Mouse (Mus musculus) monocyte, adult 5-6 weeks (primary cell): ENCODE data around the gene Rfx1. TPM values are rescaled to one million over a fixed set of nuclear protein-coding genes. Genes with fewer than 3 reads are reported as not detected.

Experiments
- ATAC-seq: fragments of 153-309, 156-312 bp; replicated peaks from 2 replicates; pipeline ENCODE4 v1.8.0; 2017; ENCODE audit warnings: mild to moderate bottlenecking; ENCODE audit not compliant: low TSS enrichment, insufficient number of reproducible peaks, severe bottlenecking, poor library complexity, low FRiP score
- total RNA-seq: library from RNA; stranded (forward); fragments of 200-1000, 200-491, 200-594 nt; gene quantifications from 3 replicates; pipeline ENCODE4 v1.2.3, GENCODE M21; 2017

Rfx1 gene
- total RNA-seq, 1 experiment from 2014 or later = 8.4 TPM

- ATAC-seq = no peak
These were observed 60.1 kb downstream of the Rfx1 start for GRCm38 (mm10) chr8:84126742-84127141.

- ATAC-seq = no peak; the same call in 1 of the 2 replicates
These were observed 60.7 kb downstream of the Rfx1 start for GRCm38 (mm10) chr8:84127202-84127901.

GRCm38 (mm10) chr8:84128277-84128676 is 61.6 kb downstream of the Rfx1 start:
- no peak for ATAC-seq

GRCm38 (mm10) chr8:84130806-84131205 is 64.2 kb downstream of the Rfx1 start:
- no peak for ATAC-seq

GRCm38 (mm10) chr8:84132225-84132624 is 65.6 kb downstream of the Rfx1 start:
- no peak for ATAC-seq

- ATAC-seq = no peak
These were observed 71.2 kb downstream of the Rfx1 start for GRCm38 (mm10) chr8:84137848-84138247.

GRCm38 (mm10) chr8:84140838-84141237 is 74.2 kb downstream of the Rfx1 start:
- ATAC-seq = no peak

- no peak for ATAC-seq
These were observed 78.1 kb downstream of the Rfx1 start for GRCm38 (mm10) chr8:84144636-84145245.

Other genes starting within 250 kb of the Rfx1 start
- gene Adgrl1, start 166.7 kb upstream of the Rfx1 start, total RNA-seq = 0.53 to 4.7 TPM (median 1.5 TPM) in 3 replicates
- 0.10 to 0.58 TPM in 2 of 3 replicates, not detected in the other for gene Gm10644, start 111.6 kb upstream of the Rfx1 start, total RNA-seq
- gene Asf1b, start 111.3 kb upstream of the Rfx1 start, total RNA-seq = 3.5 to 4.9 TPM (median 3.6 TPM) in 3 replicates
- 14.5 to 24.5 TPM (median 18.8 TPM) in 3 replicates for gene Prkaca, start 93.8 kb upstream of the Rfx1 start, total RNA-seq
- gene Samd1, start 69.2 kb upstream of the Rfx1 start, total RNA-seq = 26.3 to 44.6 TPM (median 35.4 TPM) in 3 replicates
- gene 1700067K01Rik, start 65.3 kb upstream of the Rfx1 start, total RNA-seq = not detected in 3 replicates
- gene 2210011C24Rik, start 54.7 kb upstream of the Rfx1 start, total RNA-seq = not detected in 3 replicates
- gene Palm3, start 45.4 kb upstream of the Rfx1 start, total RNA-seq = 0.19 to 0.95 TPM in 2 of 3 replicates, not detected in the other
- 7.4 to 27.0 TPM (median 8.4 TPM) in 3 replicates for gene Il27ra, start 24.2 kb upstream of the Rfx1 start, total RNA-seq
- not detected in 3 replicates for gene Rln3, start 21.8 kb upstream of the Rfx1 start, total RNA-seq
- gene Gm10643, start 1.7 kb upstream of the Rfx1 start, total RNA-seq = 2.4 to 3.7 TPM (median 2.6 TPM) in 3 replicates
- gene Dcaf15, start 37.9 kb downstream of the Rfx1 start, total RNA-seq = 19.0 to 27.3 TPM (median 24.0 TPM) in 3 replicates
- 0.11 to 0.87 TPM (median 0.57 TPM) in 3 replicates for gene Podnl1, start 59.2 kb downstream of the Rfx1 start, total RNA-seq
- 8.7 to 18.5 TPM (median 16.1 TPM) in 3 replicates for gene Cc2d1a, start 81.1 kb downstream of the Rfx1 start, total RNA-seq
- 1.8 to 2.1 TPM in 2 of 3 replicates, not detected in the other for gene 4930432K21Rik, start 81.2 kb downstream of the Rfx1 start, total RNA-seq
- not detected in 3 replicates for gene Nanos3, start 118.4 kb downstream of the Rfx1 start, total RNA-seq
- 11.8 to 12.1 TPM (median 11.9 TPM) in 3 replicates for gene Zswim4, start 170.2 kb downstream of the Rfx1 start, total RNA-seq
- gene D8Ertd738e, start 182.9 kb downstream of the Rfx1 start, total RNA-seq = 106 to 180 TPM (median 151 TPM) in 3 replicates
- gene Mri1, start 190.5 kb downstream of the Rfx1 start, total RNA-seq = 7.0 to 21.9 TPM (median 15.6 TPM) in 3 replicates
- 6.4 to 27.2 TPM (median 23.9 TPM) in 3 replicates for gene Ccdc130, start 203.5 kb downstream of the Rfx1 start, total RNA-seq